Mouse (Mus musculus): ENCODE measurements around the gene Asphd1. TPM values are rescaled to one million over a fixed set of nuclear protein-coding genes. Genes with fewer than 3 reads are reported as not detected.
A peak's percentile ranks its signal among the peaks of the same experiment; 100 is the strongest.

Asphd1 gene
- polyA plus RNA-seq, 1 experiment from 2014 or later = 5.5 TPM

DNA sequence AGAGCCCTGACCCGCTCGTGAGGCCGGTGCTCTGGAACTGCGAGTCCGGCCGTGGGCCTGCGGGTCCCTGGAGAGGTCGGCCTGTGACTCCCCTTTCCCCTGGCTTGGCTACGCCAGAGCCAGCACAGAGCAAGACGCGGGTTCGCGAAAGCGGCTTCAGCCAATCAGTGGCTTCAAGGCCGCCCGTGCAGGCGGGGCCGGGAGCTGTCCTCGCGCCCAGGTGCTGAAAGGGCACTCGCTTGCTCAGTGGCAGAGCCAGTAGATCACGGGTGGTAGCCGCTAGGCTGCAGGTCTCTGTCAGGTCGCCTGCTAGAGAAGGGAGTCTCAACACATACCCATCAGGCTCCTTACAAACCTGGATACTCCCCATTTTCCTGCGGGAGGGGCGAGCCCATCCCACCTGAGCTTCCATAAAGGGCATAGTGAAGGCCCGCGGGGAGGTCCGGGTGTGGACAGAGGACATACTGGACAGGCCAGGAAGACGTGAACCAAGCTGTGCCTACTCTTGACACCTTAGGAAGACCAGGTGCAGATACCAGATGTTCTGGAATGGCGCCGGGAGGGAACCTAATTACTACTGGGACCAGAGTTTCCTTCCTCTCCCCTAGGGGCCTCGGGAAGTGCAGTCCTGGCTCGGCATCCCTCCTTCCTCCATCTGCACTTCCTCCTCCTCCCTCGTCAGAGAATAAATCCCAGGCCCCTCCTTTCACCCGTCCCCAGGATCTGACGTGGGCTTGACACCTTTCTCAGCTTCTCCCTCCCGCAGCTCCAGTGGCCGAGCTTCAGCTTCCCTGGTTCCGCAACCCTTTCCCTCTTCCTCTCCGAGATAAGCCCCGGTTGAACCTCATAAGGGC is 638 bp upstream of the Asphd1 start, which contains the start of gene Sez6l2:
Sez6l2 (plus strand) TSS at position 771 of the 854 bp plus-strand sequence.
- WGBS = 1% methylated on average over 42 of the region's 42 CpGs
- no peaks in the 10 kb centered on the region for H3K9me3 ChIP-seq
- H3K4me3 ChIP-seq (replicated peaks) = peak within 1 kb of the TSS; percentile 63
- peak; percentile 90 for ATAC-seq
- H3K9ac ChIP-seq (replicated peaks) = peak within 1 kb of the TSS; percentile 81
- H3K36me3 ChIP-seq = peaks cover 27% of the 10 kb centered on the region
- peak within 1 kb of the TSS; percentile 98 for H3K4me2 ChIP-seq (replicated peaks)
- peaks cover 72% of the 10 kb centered on the region for H3K4me1 ChIP-seq (replicated peaks)
- peaks cover 22% of the 10 kb centered on the region for H3K27me3 ChIP-seq
- peak within 1 kb of the TSS; percentile 93 for H3K27ac ChIP-seq

DNA sequence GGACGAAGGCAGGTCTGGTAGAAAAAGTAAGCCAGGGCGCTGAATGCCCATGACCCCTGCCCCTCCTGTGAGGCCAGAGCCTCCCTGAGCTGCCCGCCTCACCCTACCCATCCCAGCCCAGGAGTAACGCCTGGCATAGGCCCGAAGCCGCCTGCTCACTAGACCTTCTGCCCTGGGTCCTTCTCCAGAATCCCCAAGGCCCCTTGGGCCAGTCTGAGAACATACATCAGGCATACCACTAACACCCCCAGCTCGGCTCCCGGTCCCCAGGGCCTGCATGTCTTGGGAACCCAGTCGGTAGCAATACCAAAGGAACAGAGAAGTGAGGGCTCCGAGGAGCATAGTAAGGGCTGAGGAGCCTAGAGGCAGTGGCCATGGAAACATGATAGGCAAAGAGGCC is 756 bp downstream of the Asphd1 start:
- H3K9me3 ChIP-seq = no peaks in the 10 kb centered on the region
- peak overlapping the region; percentile 93 for H3K27ac ChIP-seq
- peak overlapping the region; percentile 81 for H3K9ac ChIP-seq (replicated peaks)
- peak overlapping the region; percentile 63 for H3K4me3 ChIP-seq (replicated peaks)
- no peak for ATAC-seq
- 82% methylated on average over 9 of the region's 10 CpGs for WGBS
- H3K27me3 ChIP-seq = peaks cover 20% of the 10 kb centered on the region
- H3K4me1 ChIP-seq (replicated peaks) = peaks cover 70% of the 10 kb centered on the region
- peak overlapping the region; percentile 98 for H3K4me2 ChIP-seq (replicated peaks)
- peaks cover 34% of the 10 kb centered on the region for H3K36me3 ChIP-seq

DNA sequence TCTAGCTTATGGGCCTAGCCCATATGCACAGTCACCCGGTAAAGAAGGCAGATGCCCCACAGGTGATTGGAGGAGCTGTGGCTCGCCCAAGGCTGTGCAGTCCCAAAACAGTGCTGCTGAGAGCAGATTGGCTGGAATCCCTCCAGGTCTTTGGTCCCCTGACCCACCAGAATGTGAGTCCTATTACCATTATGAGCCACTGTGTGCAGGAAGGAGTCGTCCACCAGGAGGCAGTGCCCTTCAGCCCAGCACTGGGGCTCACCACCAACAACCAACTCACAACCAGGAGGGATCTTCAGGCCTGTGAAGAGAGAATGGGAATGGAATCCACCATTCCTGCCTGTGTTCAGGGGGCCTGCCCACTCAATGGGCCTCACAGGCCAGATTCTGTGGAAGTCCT is 2.9 kb downstream of the Asphd1 start:
- ATAC-seq = no peak
- H3K4me2 ChIP-seq (replicated peaks) = no peak overlapping the region; the same call in 1 of the 2 replicates
- H3K4me3 ChIP-seq (replicated peaks) = no peak overlapping the region
- peaks cover 55% of the 10 kb centered on the region for H3K4me1 ChIP-seq (replicated peaks)
- no peaks in the 10 kb centered on the region for H3K9me3 ChIP-seq
- 46% methylated on average over 3 of the region's 3 CpGs for WGBS
- H3K27ac ChIP-seq = no peak overlapping the region
- H3K27me3 ChIP-seq = peaks cover 3% of the 10 kb centered on the region; the same call in 1 of the 2 replicates
- H3K36me3 ChIP-seq = peaks cover 41% of the 10 kb centered on the region
- no peak overlapping the region; the same call in 1 of the 2 replicates for H3K9ac ChIP-seq (replicated peaks)

DNA sequence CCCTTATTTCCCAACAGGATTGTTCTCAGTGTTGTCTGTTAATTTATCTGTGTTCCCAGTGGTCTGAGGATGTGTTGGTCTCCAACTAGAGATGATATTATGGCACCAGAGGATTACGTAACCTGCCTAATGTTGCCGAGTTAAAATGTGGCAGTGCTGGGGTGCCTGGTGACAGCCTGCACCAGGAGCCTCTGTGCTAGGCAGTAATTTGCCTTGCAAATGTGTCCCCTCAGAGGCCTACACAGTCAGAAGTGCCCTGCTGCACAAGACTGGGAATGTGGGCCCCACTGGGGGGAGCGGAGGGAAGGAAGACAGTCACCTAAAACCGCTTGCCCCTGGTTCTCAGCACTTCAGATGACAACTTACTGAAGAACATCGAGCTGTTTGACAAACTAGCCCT is 7.6 kb downstream of the Asphd1 start:
- 0 out of 2 replicates have a peak overlapping the region, but pooled peaks have one; percentile 34 for H3K9ac ChIP-seq (replicated peaks)
- 54% methylated on average over 5 of the region's 5 CpGs for WGBS
- no peak overlapping the region for H3K4me3 ChIP-seq (replicated peaks)
- no peak overlapping the region for H3K4me2 ChIP-seq (replicated peaks)
- H3K36me3 ChIP-seq = peaks cover 63% of the 10 kb centered on the region
- H3K27ac ChIP-seq = no peak overlapping the region
- ATAC-seq = 0 out of 2 replicates have a peak, but pooled peaks have one; percentile 14
- H3K4me1 ChIP-seq (replicated peaks) = peaks cover 17% of the 10 kb centered on the region
- no peaks in the 10 kb centered on the region for H3K9me3 ChIP-seq
- no peaks in the 10 kb centered on the region for H3K27me3 ChIP-seq

DNA sequence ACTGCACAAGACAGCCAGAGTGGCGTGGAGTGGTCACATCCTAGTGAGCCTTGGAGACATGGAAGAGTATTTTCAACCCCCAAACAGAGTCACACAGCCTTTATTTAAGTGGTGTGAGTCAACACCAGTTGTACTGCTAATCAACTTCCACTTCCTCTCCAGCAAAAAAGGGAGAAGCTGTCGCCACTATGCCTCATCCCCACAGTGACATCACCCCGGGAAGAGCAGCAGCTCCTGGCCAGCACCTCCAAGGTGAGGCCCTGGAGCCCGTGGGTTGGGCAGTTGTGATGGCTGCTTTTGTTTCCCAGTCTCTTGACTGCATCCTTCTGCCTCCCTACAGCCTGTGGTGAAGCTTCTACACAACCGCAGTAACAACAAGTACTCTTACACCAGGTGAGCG is 8.2 kb downstream of the Asphd1 start:
- no peaks in the 10 kb centered on the region for H3K9me3 ChIP-seq
- H3K9ac ChIP-seq (replicated peaks) = no peak overlapping the region
- no peak overlapping the region for H3K4me2 ChIP-seq (replicated peaks)
- peaks cover 63% of the 10 kb centered on the region for H3K36me3 ChIP-seq
- H3K4me1 ChIP-seq (replicated peaks) = peaks cover 12% of the 10 kb centered on the region
- no peak overlapping the region for H3K4me3 ChIP-seq (replicated peaks)
- WGBS = 56% methylated on average over 6 of the region's 6 CpGs
- H3K27me3 ChIP-seq = no peaks in the 10 kb centered on the region
- no peak for ATAC-seq
- H3K27ac ChIP-seq = no peak overlapping the region; the same call in 1 of the 2 replicates

DNA sequence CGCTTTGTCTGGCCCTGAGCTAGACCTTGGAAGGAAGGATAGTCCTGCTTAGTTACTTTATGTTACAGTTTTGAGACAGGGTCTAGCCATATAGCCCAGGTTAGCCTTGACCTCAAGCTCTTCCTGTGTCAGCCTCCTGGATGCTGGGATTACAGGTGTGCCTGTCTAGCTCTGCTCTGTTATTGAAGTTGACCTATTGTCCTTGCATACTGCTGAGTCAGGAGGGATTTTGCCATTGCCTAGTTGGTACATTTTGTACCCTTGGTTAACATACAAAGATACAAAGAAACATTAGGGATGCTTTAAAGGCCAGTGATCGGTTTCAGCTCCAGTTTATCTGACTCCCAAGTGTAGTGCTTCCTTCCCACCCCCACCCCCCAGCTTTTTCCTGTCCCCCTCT is 16.7 kb downstream of the Asphd1 start:
- peaks cover 21% of the 10 kb centered on the region for H3K4me1 ChIP-seq (replicated peaks)
- peaks cover 42% of the 10 kb centered on the region for H3K36me3 ChIP-seq
- WGBS = 92% methylated on average over 2 of the region's 2 CpGs
- H3K9me3 ChIP-seq = no peaks in the 10 kb centered on the region
- H3K27ac ChIP-seq = no peak overlapping the region
- no peaks in the 10 kb centered on the region for H3K27me3 ChIP-seq
- H3K4me2 ChIP-seq (replicated peaks) = no peak overlapping the region
- no peak overlapping the region for H3K9ac ChIP-seq (replicated peaks)
- ATAC-seq = no peak
- no peak overlapping the region for H3K4me3 ChIP-seq (replicated peaks)

DNA sequence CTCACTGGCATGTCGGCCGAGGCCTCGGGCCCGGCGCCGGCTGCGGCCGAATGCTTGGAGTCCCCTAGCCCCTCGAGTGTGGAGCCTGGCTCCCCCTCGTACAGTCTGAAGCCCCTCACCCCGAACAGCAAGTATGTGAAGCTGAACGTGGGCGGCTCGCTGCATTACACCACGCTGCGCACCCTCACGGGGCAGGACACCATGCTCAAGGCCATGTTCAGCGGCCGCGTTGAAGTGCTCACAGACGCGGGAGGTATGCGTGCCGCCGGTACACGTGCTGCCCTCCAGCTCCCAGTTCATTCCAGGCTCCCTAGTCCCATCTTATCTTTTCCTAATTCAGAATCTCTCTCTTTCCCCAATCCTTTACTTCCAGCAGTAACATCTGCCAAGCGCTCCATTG is 20.3 kb downstream of the Asphd1 start:
- 0% methylated on average over 27 of the region's 27 CpGs for whole genome bisulfite sequencing
- peak overlapping the region; percentile 83 for H3K9ac ChIP-seq (replicated peaks)
- H3K4me1 ChIP-seq (replicated peaks) = peaks cover 21% of the 10 kb centered on the region
- H3K36me3 ChIP-seq = peaks cover 25% of the 10 kb centered on the region
- peak overlapping the region; percentile 96 for H3K4me2 ChIP-seq (replicated peaks)
- no peaks in the 10 kb centered on the region for H3K9me3 ChIP-seq
- peak; percentile 89 for ATAC-seq
- peak overlapping the region; percentile 83 for H3K27ac ChIP-seq
- H3K4me3 ChIP-seq (replicated peaks) = peak overlapping the region; percentile 84
- H3K27me3 ChIP-seq = no peaks in the 10 kb centered on the region

DNA sequence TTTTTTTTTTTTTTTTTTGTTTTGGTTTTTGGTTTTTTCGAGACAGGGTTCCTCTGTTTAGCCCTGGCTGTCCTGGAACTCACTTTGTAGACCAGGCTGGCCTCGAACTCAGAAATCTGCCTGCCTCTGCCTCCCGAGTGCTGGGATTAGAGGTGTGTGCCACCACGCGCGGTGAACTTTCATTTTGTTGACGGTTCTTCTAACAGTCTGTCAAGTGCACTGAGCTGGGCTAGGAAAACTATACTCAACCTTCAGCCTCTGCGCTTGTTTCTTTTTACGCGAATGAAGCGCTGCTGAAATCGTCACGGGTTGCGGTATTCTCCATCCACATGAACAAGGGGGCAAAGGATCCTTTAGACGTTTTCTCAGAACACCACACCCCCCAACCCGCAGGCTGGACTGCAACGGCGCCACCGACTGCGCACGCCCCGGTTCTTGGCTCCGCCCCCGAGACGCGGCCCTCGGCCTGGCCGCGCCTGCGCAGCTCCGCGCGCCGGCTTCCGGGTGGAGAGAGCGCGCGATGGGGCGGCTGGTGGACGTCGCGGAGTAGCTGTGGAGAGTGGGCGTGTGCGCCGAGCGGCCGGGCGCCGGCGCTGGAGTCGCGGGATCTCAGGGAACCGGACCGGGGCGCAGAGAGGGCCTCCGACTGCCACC is 20.9 kb downstream of the Asphd1 start, which contains the start of gene Kctd13:
Kctd13 (plus strand) TSS at position 496 of the 654 bp plus-strand sequence.
- H3K4me1 ChIP-seq (replicated peaks) = peaks cover 21% of the 10 kb centered on the region
- no peaks in the 10 kb centered on the region for H3K27me3 ChIP-seq
- H3K4me3 ChIP-seq (replicated peaks) = peak within 1 kb of the TSS; percentile 84
- H3K27ac ChIP-seq = peak within 1 kb of the TSS; percentile 83
- peak; percentile 98 for ATAC-seq
- peaks cover 22% of the 10 kb centered on the region for H3K36me3 ChIP-seq
- H3K4me2 ChIP-seq (replicated peaks) = peak within 1 kb of the TSS; percentile 96
- WGBS = 4% methylated on average over 56 of the region's 56 CpGs
- H3K9ac ChIP-seq (replicated peaks) = peak within 1 kb of the TSS; percentile 83
- H3K9me3 ChIP-seq = no peaks in the 10 kb centered on the region

DNA sequence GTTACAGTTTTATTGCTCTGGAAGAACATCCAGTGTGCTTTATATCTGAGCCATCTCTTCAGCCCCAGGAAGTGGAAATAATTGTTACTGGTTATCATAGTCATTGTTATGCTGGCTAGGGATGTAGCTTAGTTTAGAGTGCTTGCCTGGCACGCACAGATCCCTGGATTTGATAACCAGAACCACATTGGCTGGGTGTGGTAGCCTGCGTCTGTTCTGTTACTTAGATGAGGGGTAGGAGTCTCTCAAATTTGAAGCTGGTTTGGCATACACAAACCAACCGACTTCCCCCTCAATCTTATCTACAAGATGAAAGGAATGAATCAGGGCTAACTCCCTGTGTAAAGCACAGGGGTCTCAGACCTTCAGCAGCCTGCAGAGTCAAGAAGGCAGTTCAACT is 23.1 kb downstream of the Asphd1 start:
- 71% methylated on average over 3 of the region's 3 CpGs for WGBS
- no peak overlapping the region for H3K9ac ChIP-seq (replicated peaks)

DNA sequence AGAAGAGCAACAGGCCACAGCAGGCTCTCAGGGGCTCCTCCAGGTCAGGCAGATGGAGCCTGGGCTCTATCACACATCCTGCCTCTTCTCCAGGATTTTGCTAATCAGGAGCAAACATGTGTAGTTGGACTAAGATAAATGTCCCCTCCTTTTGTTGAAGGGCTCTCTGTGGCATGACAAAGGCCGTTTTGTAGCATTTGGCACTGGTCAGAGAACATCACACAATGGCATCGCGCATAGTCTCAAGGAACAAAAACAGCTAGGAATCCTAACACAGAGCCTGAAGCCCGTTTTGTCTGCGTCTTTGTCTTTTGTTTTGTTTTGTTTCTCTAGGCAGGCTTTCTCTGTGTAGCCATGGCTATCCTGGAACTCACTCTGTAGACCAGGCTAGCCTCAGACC is 25.4 kb downstream of the Asphd1 start:
- ATAC-seq = no peak
- H3K9ac ChIP-seq (replicated peaks) = no peak overlapping the region
- H3K4me3 ChIP-seq (replicated peaks) = no peak overlapping the region
- peaks cover 27% of the 10 kb centered on the region for H3K4me1 ChIP-seq (replicated peaks)
- H3K36me3 ChIP-seq = no peaks in the 10 kb centered on the region
- H3K27ac ChIP-seq = no peak overlapping the region
- WGBS = 47% methylated on average over 5 of the region's 5 CpGs
- H3K27me3 ChIP-seq = no peaks in the 10 kb centered on the region
- H3K4me2 ChIP-seq (replicated peaks) = no peak overlapping the region
- no peaks in the 10 kb centered on the region for H3K9me3 ChIP-seq

More for the DNA sequence above, 23.1 kb downstream of the Asphd1 start:
- Histone ChIP-seq H3K9me3 (no peaks in the 10 kb centered on the region), H3K4me3 (replicated peaks) (no peak overlapping the region), H3K4me2 (replicated peaks) (no peak overlapping the region), H3K36me3 (peaks cover 8% of the 10 kb centered on the region; the same call in 1 of the 2 replicates), H3K27ac (no peak overlapping the region), H3K4me1 (replicated peaks) (peaks cover 34% of the 10 kb centered on the region), H3K27me3 (no peaks in the 10 kb centered on the region)
- no peak for ATAC-seq

DNA sequence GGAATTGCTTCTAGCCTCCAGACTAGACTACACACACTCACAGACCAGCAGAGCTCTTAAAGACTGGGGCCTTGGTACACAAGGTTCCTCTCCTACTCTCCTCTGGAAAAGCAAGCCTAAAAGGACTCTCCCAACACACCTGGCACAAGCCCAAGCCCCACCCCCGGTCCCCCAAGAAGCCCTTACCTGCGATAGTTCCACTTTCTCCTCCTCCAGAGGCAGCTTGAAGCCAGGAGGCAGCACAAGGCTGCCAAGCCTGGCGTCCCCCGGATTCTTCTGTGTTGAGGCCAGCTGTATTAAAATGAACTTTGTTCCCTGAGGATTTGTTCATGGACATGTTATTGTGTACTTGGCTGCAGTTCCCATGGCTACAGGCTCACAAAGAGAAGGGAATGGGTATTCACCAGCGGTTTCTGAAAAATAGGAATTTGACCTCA is 26.7 kb downstream of the Asphd1 start, which contains the start of gene Tmem219:
Tmem219 (minus strand) TSS at position 294 of the 437 bp plus-strand sequence.
- no peaks in the 10 kb centered on the region for H3K27me3 ChIP-seq
- H3K4me3 ChIP-seq (replicated peaks) = peak within 1 kb of the TSS; percentile 18
- no peaks in the 10 kb centered on the region for H3K9me3 ChIP-seq
- ATAC-seq = peak; percentile 82
- no peaks in the 10 kb centered on the region for H3K36me3 ChIP-seq
- WGBS = 7% methylated on average over 5 of the region's 5 CpGs
- peak within 1 kb of the TSS; percentile 83 for H3K27ac ChIP-seq
- H3K4me1 ChIP-seq (replicated peaks) = peaks cover 27% of the 10 kb centered on the region
- H3K4me2 ChIP-seq (replicated peaks) = peak within 1 kb of the TSS; percentile 39
- H3K9ac ChIP-seq (replicated peaks) = peak within 1 kb of the TSS; percentile 40; the same call in 1 of the 2 replicates

DNA sequence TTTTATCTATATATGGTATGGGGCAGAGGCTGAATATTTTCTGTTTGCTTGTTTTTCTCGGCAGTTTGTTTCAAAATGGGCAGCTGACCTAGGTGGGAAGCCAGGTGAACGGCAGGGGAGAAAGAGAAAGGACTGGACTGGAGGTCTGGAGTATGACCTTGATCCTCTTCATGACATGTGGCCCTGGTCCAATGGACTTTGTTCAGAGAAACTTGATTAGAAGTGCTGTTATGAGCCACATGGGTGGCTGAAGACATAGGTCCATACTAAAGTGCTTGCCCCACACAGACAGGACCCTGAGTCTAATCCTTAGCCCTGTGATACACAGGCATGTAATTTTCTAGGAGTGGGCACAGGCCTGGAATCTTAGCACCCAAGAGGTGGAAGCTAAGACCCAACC is 27.8 kb downstream of the Asphd1 start:
- H3K4me2 ChIP-seq (replicated peaks) = peak overlapping the region; percentile 39

More for the DNA sequence above, 27.8 kb downstream of the Asphd1 start:
- no peak for ATAC-seq
- no peaks in the 10 kb centered on the region for H3K36me3 ChIP-seq
- H3K27me3 ChIP-seq = no peaks in the 10 kb centered on the region
- WGBS = 73% methylated on average over 2 of the region's 2 CpGs
- no peaks in the 10 kb centered on the region for H3K9me3 ChIP-seq
- 0 out of 2 replicates have a peak overlapping the region, but pooled peaks have one; percentile 18 for H3K4me3 ChIP-seq (replicated peaks)
- peaks cover 27% of the 10 kb centered on the region for H3K4me1 ChIP-seq (replicated peaks)
- no peak overlapping the region for H3K27ac ChIP-seq
- H3K9ac ChIP-seq (replicated peaks) = peak overlapping the region; percentile 40; the same call in 1 of the 2 replicates

Measured in midbrain, embryonic 13.5 days (tissue).